ENCODE assay signal across 17 mouse cellular contexts in genomic region chr1:127374157-127374556, GRCm38 (mm10).
DNase-seq lines count a peak whose midpoint lies in the region; ATAC-seq and TF ChIP-seq lines count a peak whose summit lies in the region.
"Had no signal": no experiment of that assay in that cellular context is flagged by ENCODE, and none has a peak within 500 bp of the region (broad histone marks: within the 10 kb centered on the region; RNA-seq: fewer than 3 reads in every experiment).

No protein-coding gene starts in this region.

- TF ChIP-seq CTCF in midbrain, postnatal 0 days (IDR thresholded peaks at IDR 0.05) = no peak
- no peak for TF ChIP-seq CTCF in hindbrain, postnatal 0 days (IDR thresholded peaks at IDR 0.05; ENCODE audit: low read depth)

- H3K4me3 ChIP-seq in heart, embryonic 11.5 days (ENCODE audit: low read depth, low read length) = no peak overlapping the region
- no peak overlapping the region for H3K4me3 ChIP-seq in midbrain, embryonic 12.5 days
- no peak overlapping the region for H3K4me3 ChIP-seq in midbrain, postnatal 0 days (ENCODE audit: low read depth, low read length)
- no peak overlapping the region for H3K4me3 ChIP-seq in hindbrain, embryonic 12.5 days
- no peak overlapping the region for H3K4me3 ChIP-seq in hindbrain, postnatal 0 days (ENCODE audit: low read length)
- H3K4me3 ChIP-seq in intestine, embryonic 16.5 days (ENCODE audit: low read length) = no peak overlapping the region
- H3K4me3 ChIP-seq: erythroblast, embryonic 14.5 days; left cerebral cortex, adult 2 months; limb, embryonic 13.5 days had no signal

- H3K4me1 ChIP-seq in heart, embryonic 11.5 days (ENCODE audit: control insufficient read depth, insufficient read depth, low read length) = no peaks in the 10 kb centered on the region
- peaks cover 13% of the 10 kb centered on the region; the same call in 1 of the 2 replicates for H3K4me1 ChIP-seq in midbrain, embryonic 12.5 days
- peaks cover 2% of the 10 kb centered on the region; the same call in 1 of the 2 replicates for H3K4me1 ChIP-seq in midbrain, postnatal 0 days (ENCODE audit: insufficient read depth, low read length)
- H3K4me1 ChIP-seq in hindbrain, embryonic 12.5 days = peaks cover 19% of the 10 kb centered on the region
- peaks cover 6% of the 10 kb centered on the region for H3K4me1 ChIP-seq in hindbrain, postnatal 0 days (ENCODE audit: insufficient read depth, low read length)
- H3K4me1 ChIP-seq in intestine, embryonic 16.5 days (ENCODE audit: control insufficient read depth, insufficient read depth, low read length) = no peaks in the 10 kb centered on the region

- WGBS in heart, embryonic 11.5 days (ENCODE audit: insufficient replicate concordance) = 83% methylated on average over 3 of the region's 3 CpGs
- WGBS in midbrain, embryonic 12.5 days = 69% methylated on average over 2 of the region's 3 CpGs
- 49% methylated on average over 3 of the region's 3 CpGs for WGBS in midbrain, postnatal 0 days
- 73% methylated on average over 3 of the region's 3 CpGs for WGBS in hindbrain, embryonic 12.5 days
- WGBS in hindbrain, postnatal 0 days = 36% methylated on average over 3 of the region's 3 CpGs
- 56% methylated on average over 3 of the region's 3 CpGs for WGBS in intestine, embryonic 16.5 days

- no peak overlapping the region for H3K27ac ChIP-seq in heart, embryonic 11.5 days (ENCODE audit: low read depth, low read length)
- H3K27ac ChIP-seq in midbrain, embryonic 12.5 days (replicated peaks) = peak overlapping the region; percentile 60
- no peak overlapping the region for H3K27ac ChIP-seq in midbrain, postnatal 0 days (ENCODE audit: low read depth, low read length)
- peak overlapping the region; percentile 60 for H3K27ac ChIP-seq in hindbrain, embryonic 12.5 days
- H3K27ac ChIP-seq in hindbrain, postnatal 0 days = 0 out of 2 replicates have a peak overlapping the region, but pooled peaks have one; percentile 11
- H3K27ac ChIP-seq in intestine, embryonic 16.5 days (ENCODE audit: low read length) = no peak overlapping the region
- H3K27ac ChIP-seq: left cerebral cortex, adult 2 months; limb, embryonic 13.5 days had no signal

- peak; percentile 16 to 43 for DNase-seq in heart, postnatal 14 days
- DNase-seq in midbrain, postnatal 0 days (ENCODE audit: low spot score) = no peak
- no peak for DNase-seq in hindbrain, postnatal 0 days (ENCODE audit: low spot score)
- no peak for DNase-seq in natural killer cell, adult 2 months (ENCODE audit: low spot score in 2 of 2)
- DNase-seq: cerebellum, adult 9-11 months; embryo, embryonic 11 days; gastrocnemius, postnatal 25 days; retina, postnatal 1 day; spleen, adult 18-20 months had no signal

- intact Hi-C loops in heart, postnatal 14 days (cut with DNase I) = no loop called here

- no peak for ATAC-seq in heart, embryonic 11.5 days (replicated peaks; ENCODE audit: insufficient number of reproducible peaks, low FRiP score, low TSS enrichment)
- ATAC-seq in midbrain, embryonic 12.5 days (ENCODE audit: low FRiP score, low read depth) = no peak
- ATAC-seq in midbrain, postnatal 0 days (ENCODE audit: low FRiP score) = no peak
- no peak for ATAC-seq in hindbrain, embryonic 12.5 days (ENCODE audit: low FRiP score)
- ATAC-seq in hindbrain, postnatal 0 days = no peak
- no peak for ATAC-seq in intestine, embryonic 16.5 days

- H3K27me3 ChIP-seq in heart, embryonic 11.5 days (ENCODE audit: control insufficient read depth, insufficient read depth, low read length) = no peaks in the 10 kb centered on the region
- no peaks in the 10 kb centered on the region for H3K27me3 ChIP-seq in midbrain, embryonic 12.5 days
- no peaks in the 10 kb centered on the region for H3K27me3 ChIP-seq in midbrain, postnatal 0 days (ENCODE audit: insufficient read depth, low read length)
- no peaks in the 10 kb centered on the region for H3K27me3 ChIP-seq in hindbrain, embryonic 12.5 days
- no peaks in the 10 kb centered on the region for H3K27me3 ChIP-seq in hindbrain, postnatal 0 days (ENCODE audit: insufficient read depth, low read length)
- H3K27me3 ChIP-seq in intestine, embryonic 16.5 days (replicated peaks; ENCODE audit: control insufficient read depth, insufficient read depth, low read length) = no peaks in the 10 kb centered on the region
- H3K27me3 ChIP-seq: CH12.LX; limb, embryonic 13.5 days had no signal

- no peak overlapping the region for H3K4me2 ChIP-seq in heart, embryonic 11.5 days
- H3K4me2 ChIP-seq in midbrain, embryonic 12.5 days (replicated peaks) = no peak overlapping the region
- H3K4me2 ChIP-seq in midbrain, postnatal 0 days (ENCODE audit: low read depth, low read length, poor library complexity, severe bottlenecking) = no peak overlapping the region
- no peak overlapping the region for H3K4me2 ChIP-seq in hindbrain, embryonic 12.5 days (replicated peaks)
- H3K4me2 ChIP-seq in hindbrain, postnatal 0 days (ENCODE audit: low read depth, low read length) = no peak overlapping the region
- no peak overlapping the region for H3K4me2 ChIP-seq in intestine, embryonic 16.5 days (ENCODE audit: low read depth, low read length)
- H3K4me2 ChIP-seq: limb, embryonic 13.5 days had no signal

- no peak overlapping the region for H3K9ac ChIP-seq in heart, embryonic 11.5 days (ENCODE audit: low read depth, low read length)
- H3K9ac ChIP-seq in midbrain, embryonic 12.5 days (replicated peaks) = no peak overlapping the region
- H3K9ac ChIP-seq in midbrain, postnatal 0 days (replicated peaks; ENCODE audit: low read length, poor library complexity, severe bottlenecking) = no peak overlapping the region
- no peak overlapping the region for H3K9ac ChIP-seq in hindbrain, embryonic 12.5 days
- no peak overlapping the region for H3K9ac ChIP-seq in hindbrain, postnatal 0 days (replicated peaks; ENCODE audit: low read length)
- no peak overlapping the region for H3K9ac ChIP-seq in intestine, embryonic 16.5 days (ENCODE audit: low read depth, low read length)
- H3K9ac ChIP-seq: limb, embryonic 13.5 days had no signal

- no peaks in the 10 kb centered on the region for H3K9me3 ChIP-seq in heart, embryonic 11.5 days (replicated peaks; ENCODE audit: control insufficient read depth, low read length)
- no peaks in the 10 kb centered on the region for H3K9me3 ChIP-seq in midbrain, embryonic 12.5 days
- H3K9me3 ChIP-seq in midbrain, postnatal 0 days (ENCODE audit: low read length) = no peaks in the 10 kb centered on the region
- no peaks in the 10 kb centered on the region for H3K9me3 ChIP-seq in hindbrain, embryonic 12.5 days (replicated peaks)
- H3K9me3 ChIP-seq in hindbrain, postnatal 0 days (ENCODE audit: low read length) = no peaks in the 10 kb centered on the region
- H3K9me3 ChIP-seq in intestine, embryonic 16.5 days (ENCODE audit: control insufficient read depth, low read length) = no peaks in the 10 kb centered on the region
- H3K9me3 ChIP-seq: limb, embryonic 13.5 days had no signal

- 0 out of 2 replicates have a peak, but pooled peaks cover 2% of the 10 kb centered on the region for H3K36me3 ChIP-seq in heart, embryonic 11.5 days (ENCODE audit: control insufficient read depth, insufficient read depth, low read length)
- H3K36me3 ChIP-seq in midbrain, embryonic 12.5 days = peaks cover 10% of the 10 kb centered on the region; the same call in 1 of the 2 replicates
- H3K36me3 ChIP-seq in midbrain, postnatal 0 days (ENCODE audit: insufficient read depth, low read length) = no peaks in the 10 kb centered on the region
- H3K36me3 ChIP-seq in hindbrain, embryonic 12.5 days = no peaks in the 10 kb centered on the region; the same call in none of the 2 replicates
- no peaks in the 10 kb centered on the region; the same call in 1 of the 2 replicates for H3K36me3 ChIP-seq in hindbrain, postnatal 0 days (ENCODE audit: insufficient read depth, low read length)
- H3K36me3 ChIP-seq in intestine, embryonic 16.5 days (ENCODE audit: control insufficient read depth, insufficient read depth, low read length) = no peaks in the 10 kb centered on the region

Comparison
In these comparisons a context has a peak if more than half of its experiments do, and no peak if none do; other contexts are left out.
1. H3K27ac ChIP-seq: peak in midbrain, embryonic 12.5 days (single experiment), hindbrain, embryonic 12.5 days (single experiment) and hindbrain, postnatal 0 days (single experiment); none in heart, embryonic 11.5 days (single experiment), midbrain, postnatal 0 days (single experiment) and intestine, embryonic 16.5 days (single experiment).
2. DNase-seq: peak in heart, postnatal 14 days (2 of 2); none in midbrain, postnatal 0 days (single experiment), hindbrain, postnatal 0 days (single experiment) and natural killer cell, adult 2 months (0 of 2).